Mouse (Mus musculus): Measurements from ENCODE around the gene Ggt7. TPM values are rescaled to one million over a fixed set of nuclear protein-coding genes. Genes with fewer than 3 reads are reported as not detected.

Gene Ggt7
- polyA plus RNA-seq (2014; fragmentation: Illumina TruSeq; extraction: RNeasy Lipid Tissue Mini Kit (QIAGEN cat#74804); ENCODE audit: low read depth, low replicate concordance), result not detected

GRCm38 (mm10) chr2:155517455-155518423 is at the start of gene Ggt7, which contains the start of gene Acss2:
Ggt7 (minus strand) TSS chr2:155518237.
Acss2 (plus strand) TSS chr2:155517948.

DNA sequence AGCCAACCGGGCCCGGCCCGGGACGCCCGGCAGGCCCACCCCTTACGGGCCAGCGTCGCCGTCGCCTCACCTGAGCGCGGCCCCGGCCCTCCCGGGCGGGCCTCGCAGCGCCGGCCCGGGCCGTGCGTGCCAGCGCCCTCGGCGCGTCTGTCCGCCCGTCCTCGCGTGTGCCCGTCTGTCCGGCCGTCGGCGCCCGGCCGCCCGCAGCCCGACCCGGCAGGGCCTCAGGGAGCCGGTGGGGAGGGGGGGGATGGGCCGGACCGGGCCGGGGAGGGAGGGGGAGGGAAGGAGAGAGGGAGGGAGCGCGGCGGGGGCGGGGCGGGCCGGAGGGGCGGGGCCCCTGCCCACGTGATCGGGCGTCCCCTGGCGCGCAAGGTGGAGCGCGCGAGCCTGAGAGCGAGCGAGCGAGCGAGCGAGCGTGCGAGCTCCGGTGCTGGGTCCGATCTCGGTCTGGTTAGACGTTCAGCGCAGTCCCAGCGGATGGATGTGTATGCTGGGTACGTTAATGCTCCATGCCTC is 44.4 kb downstream of the Ggt7 start, which contains the start of gene Ncoa6:
Gene Ncoa6, minus strand, starts transcription at position 325 of the 519 bp plus-strand sequence.

Other genes with a start within 250 kb of the Ggt7 start
- gene Map1lc3a, start 241.9 kb downstream of the Ggt7 start, polyA plus RNA-seq (2014; fragmentation: Illumina TruSeq; extraction: RNeasy Lipid Tissue Mini Kit (QIAGEN cat#74804); ENCODE audit: low read depth, low replicate concordance), result 0.61 TPM
- gene Pigu, start 160.8 kb downstream of the Ggt7 start, polyA plus RNA-seq (2014; fragmentation: Illumina TruSeq; extraction: RNeasy Lipid Tissue Mini Kit (QIAGEN cat#74804); ENCODE audit: low read depth, low replicate concordance), result 51.5 TPM
- 153 TPM for gene Trp53inp2, start 137.2 kb downstream of the Ggt7 start, polyA plus RNA-seq (2014; fragmentation: Illumina TruSeq; extraction: RNeasy Lipid Tissue Mini Kit (QIAGEN cat#74804); ENCODE audit: low read depth, low replicate concordance)
- 31.2 TPM for gene Ncoa6, start 44.3 kb downstream of the Ggt7 start, polyA plus RNA-seq (2014; fragmentation: Illumina TruSeq; extraction: RNeasy Lipid Tissue Mini Kit (QIAGEN cat#74804); ENCODE audit: low read depth, low replicate concordance)
- gene Acss2, start 289 bp downstream of the Ggt7 start, polyA plus RNA-seq (2014; fragmentation: Illumina TruSeq; extraction: RNeasy Lipid Tissue Mini Kit (QIAGEN cat#74804); ENCODE audit: low read depth, low replicate concordance), result 73.7 TPM
- gene Gss, start 74.6 kb upstream of the Ggt7 start, polyA plus RNA-seq (2014; fragmentation: Illumina TruSeq; extraction: RNeasy Lipid Tissue Mini Kit (QIAGEN cat#74804); ENCODE audit: low read depth, low replicate concordance), result 31.7 TPM
- gene Myh7b, start 93.0 kb upstream of the Ggt7 start, polyA plus RNA-seq (2014; fragmentation: Illumina TruSeq; extraction: RNeasy Lipid Tissue Mini Kit (QIAGEN cat#74804); ENCODE audit: low read depth, low replicate concordance), result not detected
- 81.1 TPM for gene Trpc4ap, start 174.1 kb upstream of the Ggt7 start, polyA plus RNA-seq (2014; fragmentation: Illumina TruSeq; extraction: RNeasy Lipid Tissue Mini Kit (QIAGEN cat#74804); ENCODE audit: low read depth, low replicate concordance)
- gene Edem2, start 211.2 kb upstream of the Ggt7 start, polyA plus RNA-seq (2014; fragmentation: Illumina TruSeq; extraction: RNeasy Lipid Tissue Mini Kit (QIAGEN cat#74804); ENCODE audit: low read depth, low replicate concordance), result 9.0 TPM
- not detected for gene Gm17581, start 217.6 kb upstream of the Ggt7 start, polyA plus RNA-seq (2014; fragmentation: Illumina TruSeq; extraction: RNeasy Lipid Tissue Mini Kit (QIAGEN cat#74804); ENCODE audit: low read depth, low replicate concordance)
- 1.3 TPM for gene Procr, start 232.9 kb upstream of the Ggt7 start, polyA plus RNA-seq (2014; fragmentation: Illumina TruSeq; extraction: RNeasy Lipid Tissue Mini Kit (QIAGEN cat#74804); ENCODE audit: low read depth, low replicate concordance)